16 mouse cellular contexts compared by ENCODE assay signal in genomic region chr7:130098606-130099005, GRCm38 (mm10).
DNase-seq lines count a peak whose midpoint lies in the region; ATAC-seq and TF ChIP-seq lines count a peak whose summit lies in the region.
"Had no signal": no experiment of that assay in that cellular context is flagged by ENCODE, and none has a peak within 500 bp of the region (broad histone marks: within the 10 kb centered on the region; RNA-seq: fewer than 3 reads in every experiment).

No protein-coding gene starts in this region.

- H3K4me3 ChIP-seq in lung, postnatal 0 days (ENCODE audit: low read depth, low read length): no peak overlapping the region
- no peak overlapping the region for H3K4me3 ChIP-seq in stomach, postnatal 0 days (ENCODE audit: low read depth, low read length)
- no peak overlapping the region for H3K4me3 ChIP-seq in hindbrain, embryonic 13.5 days
- H3K4me3 ChIP-seq: embryonic facial prominence, embryonic 15.5 days; forebrain, embryonic 12.5 days; limb, embryonic 10.5 days; neural tube, embryonic 12.5 days had no signal

- H3K4me2 ChIP-seq in lung, postnatal 0 days (replicated peaks; ENCODE audit: low read depth, low read length): no peak overlapping the region
- no peak overlapping the region for H3K4me2 ChIP-seq in stomach, postnatal 0 days (replicated peaks; ENCODE audit: low read depth)
- no peak overlapping the region for H3K4me2 ChIP-seq in hindbrain, embryonic 13.5 days
- H3K4me2 ChIP-seq: embryonic facial prominence, embryonic 15.5 days; forebrain, embryonic 12.5 days; neural tube, embryonic 12.5 days had no signal

- peak; percentile 76 for ATAC-seq in lung, postnatal 0 days
- peak; percentile 82 for ATAC-seq in stomach, postnatal 0 days (ENCODE audit: low FRiP score, low TSS enrichment)
- no peak for ATAC-seq in hindbrain, embryonic 13.5 days (ENCODE audit: low FRiP score)
- ATAC-seq: inflammation-experienced regulatory T-cells, adult 6 months had no signal

- H3K9me3 ChIP-seq in lung, postnatal 0 days (ENCODE audit: low read length): no peaks in the 10 kb centered on the region
- H3K9me3 ChIP-seq in stomach, postnatal 0 days (ENCODE audit: control insufficient read depth, low read length): no peaks in the 10 kb centered on the region
- H3K9me3 ChIP-seq in hindbrain, embryonic 13.5 days: no peaks in the 10 kb centered on the region
- H3K9me3 ChIP-seq: embryonic facial prominence, embryonic 15.5 days; forebrain, embryonic 12.5 days; limb, embryonic 10.5 days; neural tube, embryonic 12.5 days had no signal

- no peaks in the 10 kb centered on the region; the same call in 1 of the 2 replicates for H3K4me1 ChIP-seq in lung, postnatal 0 days (ENCODE audit: insufficient read depth, low read depth, low read length)
- no peaks in the 10 kb centered on the region; the same call in 1 of the 2 replicates for H3K4me1 ChIP-seq in stomach, postnatal 0 days (replicated peaks; ENCODE audit: control insufficient read depth, insufficient read depth)
- no peaks in the 10 kb centered on the region for H3K4me1 ChIP-seq in hindbrain, embryonic 13.5 days (replicated peaks)
- H3K4me1 ChIP-seq: embryonic facial prominence, embryonic 15.5 days; forebrain, embryonic 12.5 days; limb, embryonic 10.5 days; neural tube, embryonic 12.5 days had no signal

- no peaks in the 10 kb centered on the region for H3K36me3 ChIP-seq in lung, postnatal 0 days (ENCODE audit: insufficient read depth, low read length)
- no peaks in the 10 kb centered on the region for H3K36me3 ChIP-seq in stomach, postnatal 0 days (ENCODE audit: control insufficient read depth, insufficient read depth, low read length)
- H3K36me3 ChIP-seq in hindbrain, embryonic 13.5 days: no peaks in the 10 kb centered on the region
- H3K36me3 ChIP-seq: embryonic facial prominence, embryonic 15.5 days; forebrain, embryonic 12.5 days; limb, embryonic 10.5 days; neural tube, embryonic 12.5 days had no signal

- WGBS in lung, postnatal 0 days: 21% methylated on average over 10 of the region's 10 CpGs
- WGBS in stomach, postnatal 0 days: 10% methylated on average over 10 of the region's 10 CpGs
- 65% methylated on average over 10 of the region's 10 CpGs for WGBS in hindbrain, embryonic 13.5 days

- no peak for TF ChIP-seq CTCF in lung, postnatal 0 days (IDR thresholded peaks at IDR 0.05)
- no peak for TF ChIP-seq CTCF in stomach, postnatal 0 days (IDR thresholded peaks at IDR 0.05; ENCODE audit: low read depth)

- peak; percentile 27; the same call in 1 of the 2 replicates for TF ChIP-seq EP300 in lung, postnatal 0 days (IDR thresholded peaks at IDR 0.05)
- no peak for TF ChIP-seq EP300 in stomach, postnatal 0 days (optimal IDR thresholded peaks at IDR 0.05)

- H3K27me3 ChIP-seq in lung, postnatal 0 days (replicated peaks; ENCODE audit: insufficient read depth, low read length): no peaks in the 10 kb centered on the region
- no peaks in the 10 kb centered on the region for H3K27me3 ChIP-seq in stomach, postnatal 0 days (ENCODE audit: control insufficient read depth, insufficient read depth, low read length)
- 0 out of 2 replicates have a peak, but pooled peaks cover 2% of the 10 kb centered on the region for H3K27me3 ChIP-seq in hindbrain, embryonic 13.5 days
- H3K27me3 ChIP-seq: embryonic facial prominence, embryonic 15.5 days; neural tube, embryonic 12.5 days had no signal

- no peak overlapping the region for H3K27ac ChIP-seq in lung, postnatal 0 days (ENCODE audit: low read length)
- no peak overlapping the region for H3K27ac ChIP-seq in stomach, postnatal 0 days (replicated peaks)
- no peak overlapping the region for H3K27ac ChIP-seq in hindbrain, embryonic 13.5 days
- H3K27ac ChIP-seq: embryonic facial prominence, embryonic 15.5 days; forebrain, embryonic 12.5 days; limb, embryonic 10.5 days; neural tube, embryonic 12.5 days had no signal

- peak; percentile 64 for DNase-seq in adrenal gland, adult 2 months
- DNase-seq in adrenal gland, postnatal 4 days (ENCODE audit: low spot score in 2 of 2): no peak
- peak; percentile 16 for DNase-seq in testis, postnatal 14 days (ENCODE audit: low spot score)
- DNase-seq in testis, postnatal 10 days (ENCODE audit: low spot score): no peak
- DNase-seq in lung, postnatal 0 days (ENCODE audit: low spot score): peak; percentile 33
- DNase-seq in stomach, postnatal 0 days (ENCODE audit: low spot score): peak; percentile 61
- DNase-seq in left cerebral cortex, postnatal 14 days (ENCODE audit: low spot score in 2 of 2): no peak
- DNase-seq: heart, postnatal 14 days; midbrain, embryonic 14.5 days; right cerebral cortex, adult 18-20 months had no signal

- intact Hi-C loops in left cerebral cortex, postnatal 14 days (cut with DNase I): no loop called here

- H3K9ac ChIP-seq in lung, postnatal 0 days (replicated peaks; ENCODE audit: low read depth): no peak overlapping the region
- no peak overlapping the region for H3K9ac ChIP-seq in stomach, postnatal 0 days (ENCODE audit: low read length)
- no peak overlapping the region for H3K9ac ChIP-seq in hindbrain, embryonic 13.5 days
- H3K9ac ChIP-seq: embryonic facial prominence, embryonic 15.5 days; forebrain, embryonic 12.5 days; neural tube, embryonic 12.5 days had no signal

Comparison
In these comparisons a context has a peak if more than half of its experiments do, and no peak if none do; other contexts are left out.
1. DNase-seq: peak in adrenal gland, adult 2 months (single experiment), testis, postnatal 14 days (single experiment), lung, postnatal 0 days (single experiment) and stomach, postnatal 0 days (single experiment); none in adrenal gland, postnatal 4 days (0 of 2), testis, postnatal 10 days (single experiment) and left cerebral cortex, postnatal 14 days (0 of 2).